Mouse (Mus musculus): Measurements from ENCODE around the gene Hpdl.
"Not testable (repeated sequence)": the region's sequence is repeated elsewhere in the genome, so short reads cannot be mapped to it uniquely, and the experiment has no call there.

The Hpdl gene

GRCm38 (mm10) chr4:116821694-116822016 is at the start of gene Hpdl:
Gene Hpdl (minus strand): TSS chr4:116821707.
- no peak for DNase-seq (ENCODE audit: low spot score in 2 of 2)

GRCm38 (mm10) chr4:116869898-116870297 is 48.4 kb upstream of the Hpdl start:
- no peak for DNase-seq (ENCODE audit: low spot score in 2 of 2)

- DNase-seq (ENCODE audit: low spot score in 2 of 2): no peak
Observed at GRCm38 (mm10) chr4:116862023-116862422, 40.5 kb upstream of the Hpdl start.

- DNase-seq (ENCODE audit: low spot score in 2 of 2): no peak
Observed at GRCm38 (mm10) chr4:116859711-116860110, 38.2 kb upstream of the Hpdl start.

GRCm38 (mm10) chr4:116857203-116857602 is 35.7 kb upstream of the Hpdl start:
- no peak for DNase-seq (ENCODE audit: low spot score in 2 of 2)

GRCm38 (mm10) chr4:116854286-116854685 is 32.8 kb upstream of the Hpdl start:
- DNase-seq (ENCODE audit: low spot score in 2 of 2): no peak

- DNase-seq (ENCODE audit: low spot score in 2 of 2): no peak
Observed at GRCm38 (mm10) chr4:116849901-116850300, 28.4 kb upstream of the Hpdl start.

GRCm38 (mm10) chr4:116844324-116844723 is 22.8 kb upstream of the Hpdl start:
- DNase-seq (ENCODE audit: low spot score in 2 of 2): no peak

GRCm38 (mm10) chr4:116840841-116841240 is 19.3 kb upstream of the Hpdl start:
- no peak for DNase-seq (ENCODE audit: low spot score in 2 of 2)

- not testable (repeated sequence) for DNase-seq (ENCODE audit: low spot score in 2 of 2)
Observed at GRCm38 (mm10) chr4:116840096-116840495, 18.6 kb upstream of the Hpdl start.

GRCm38 (mm10) chr4:116838999-116839398 is 17.5 kb upstream of the Hpdl start:
- DNase-seq (ENCODE audit: low spot score in 2 of 2): no peak

- DNase-seq (ENCODE audit: low spot score in 2 of 2): no peak
Observed at GRCm38 (mm10) chr4:116830070-116830368, 8.5 kb upstream of the Hpdl start.

GRCm38 (mm10) chr4:116829364-116830069 is 8.0 kb upstream of the Hpdl start:
- DNase-seq (ENCODE audit: low spot score in 2 of 2): no peak

- DNase-seq (ENCODE audit: low spot score in 2 of 2): no peak
Observed at GRCm38 (mm10) chr4:116827819-116828218, 6.3 kb upstream of the Hpdl start.

- DNase-seq (ENCODE audit: low spot score in 2 of 2): peak; percentile 55 to 74
Observed at GRCm38 (mm10) chr4:116824541-116825004, 3.1 kb upstream of the Hpdl start.

- DNase-seq (ENCODE audit: low spot score in 2 of 2): peak; percentile 70 to 81
Observed at GRCm38 (mm10) chr4:116820902-116821693, 409 bp downstream of the Hpdl start.

GRCm38 (mm10) chr4:116819968-116820901 is 1.3 kb downstream of the Hpdl start:
- no peak for DNase-seq (ENCODE audit: low spot score in 2 of 2)

GRCm38 (mm10) chr4:116817486-116817885 is 4.0 kb downstream of the Hpdl start:
- no peak for DNase-seq (ENCODE audit: low spot score in 2 of 2)

GRCm38 (mm10) chr4:116815276-116815675 is 6.2 kb downstream of the Hpdl start:
- no peak for DNase-seq (ENCODE audit: low spot score in 2 of 2)

- DNase-seq (ENCODE audit: low spot score in 2 of 2): no peak
Observed at GRCm38 (mm10) chr4:116811012-116811411, 10.5 kb downstream of the Hpdl start.

GRCm38 (mm10) chr4:116807197-116808129 is 14.0 kb downstream of the Hpdl start, which contains the start of the genes Toe1 and Mutyh:
Gene Toe1 (minus strand): TSS chr4:116807640.
Gene Mutyh (plus strand): TSS chr4:116807723.
- DNase-seq (ENCODE audit: low spot score in 2 of 2): peak; percentile 84 to 94

Data from urinary bladder, postnatal 36 days (tissue).